Mouse (Mus musculus): ENCODE measurements around the gene Gm13102. TPM values are rescaled to one million over a fixed set of nuclear protein-coding genes. Genes with fewer than 3 reads are reported as not detected.

Gm13102 gene
- under 1 TPM in 1 of 2 experiments, not detected in 1; 0.20 TPM for polyA plus RNA-seq (2017; shearing (Covaris generic))

DNA sequence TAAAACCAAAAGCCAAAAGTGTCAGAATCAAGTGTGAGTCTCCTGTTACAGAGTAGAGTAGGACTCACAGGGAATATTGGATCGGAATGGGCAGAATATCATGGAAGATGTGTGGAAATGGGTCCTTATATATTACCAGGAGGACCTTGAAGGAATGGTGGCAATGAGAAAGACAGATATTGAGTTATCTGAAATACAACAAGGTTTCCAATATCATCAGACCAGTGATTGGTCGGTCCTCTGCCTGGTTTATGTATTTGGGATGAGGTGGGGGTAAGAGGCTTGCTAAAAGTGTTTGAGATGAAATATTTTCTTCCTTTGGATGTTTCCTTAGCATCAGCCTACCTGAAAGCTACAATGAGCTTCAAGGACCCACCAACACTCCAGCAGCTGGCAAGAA lies at the start of gene Gm13102:
Gene Gm13102 (plus strand): TSS at position 301 of the 400 bp plus-strand sequence.

DNA sequence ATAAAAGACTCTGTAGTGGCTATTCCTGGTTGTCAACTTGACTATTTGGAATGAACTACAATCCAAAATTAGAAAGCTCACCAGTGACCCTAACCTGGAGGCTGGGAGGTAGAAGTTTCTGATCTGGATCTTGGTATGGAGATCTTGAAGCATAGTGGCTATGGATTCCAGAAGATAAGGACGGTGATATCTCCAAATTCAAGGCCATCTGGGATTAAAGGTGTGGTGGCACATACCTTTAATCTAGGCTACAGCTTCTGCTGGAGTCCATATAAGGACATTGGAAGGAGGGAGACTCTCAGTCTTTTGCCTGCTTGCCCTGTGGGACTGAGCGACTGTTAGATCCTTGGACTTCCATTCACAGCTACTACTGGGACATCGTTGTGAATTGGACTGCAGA lies 47.4 kb upstream of the Gm13102 start, which contains the start of gene Pramel4:
Gene Pramel4 (plus strand): TSS at position 301 of the 400 bp plus-strand sequence.

Other genes with a start within 250 kb of the Gm13102 start
- under 1 TPM in 1 of 2 experiments, not detected in 1; 0.37 TPM for gene Pramef6, start 206.1 kb upstream of the Gm13102 start, polyA plus RNA-seq (2017; shearing (Covaris generic))
- not detected for gene Pramef25, start 155.5 kb upstream of the Gm13102 start, polyA plus RNA-seq (2017; shearing (Covaris generic))
- gene Gm13101, start 139.5 kb upstream of the Gm13102 start, polyA plus RNA-seq (2017; shearing (Covaris generic)), result not detected
- under 1 TPM in 1 of 2 experiments, not detected in 1; 0.14 TPM for gene Pramef17, start 112.1 kb upstream of the Gm13102 start, polyA plus RNA-seq (2017; shearing (Covaris generic))
- under 1 TPM; 0.14 to 0.25 TPM for gene Pramel4, start 47.3 kb upstream of the Gm13102 start, polyA plus RNA-seq (2017; shearing (Covaris generic))
- under 1 TPM in 1 of 2 experiments, not detected in 1; 0.26 TPM for gene Oog3, start 56.2 kb downstream of the Gm13102 start, polyA plus RNA-seq (2017; shearing (Covaris generic))
- under 1 TPM in 1 of 2 experiments, not detected in 1; 0.23 TPM for gene Oog2, start 84.2 kb downstream of the Gm13102 start, polyA plus RNA-seq (2017; shearing (Covaris generic))
- gene C87977, start 106.8 kb downstream of the Gm13102 start, polyA plus RNA-seq (2017; shearing (Covaris generic)), result not detected
- gene Pramel5, start 174.0 kb downstream of the Gm13102 start, polyA plus RNA-seq (2017; shearing (Covaris generic)), result not detected
- gene Gm13128, start 223.8 kb downstream of the Gm13102 start, polyA plus RNA-seq (2017; shearing (Covaris generic)), result not detected